Mouse (Mus musculus) lung, postnatal 0 days (tissue): ENCODE results near the gene Cldn7. TPM values are rescaled to one million over a fixed set of nuclear protein-coding genes. Genes with fewer than 3 reads are reported as not detected.
A peak's percentile ranks its signal among the peaks of the same experiment; 100 is the strongest.

Experiments used
- ATAC-seq: fragments of 200-750 bp; cut with Nextera tagmentation; 2 replicates; pipeline ENCODE4 v1.8.0; 2017; ENCODE audit warnings: moderate library complexity
- DNase-seq: peaks from one replicate; pipeline ENCODE4 v3.0.0-alpha.2; 2016; ENCODE audit warnings: low spot score
- H3K27ac ChIP-seq: fragments of 300-500 bp; sonication (generic); 2 replicates; pipeline ENCODE4 v1.5.1; 2014; ENCODE audit warnings: antibody characterized with exemption, mild to moderate bottlenecking, low read length, mixed read lengths
- H3K27me3 ChIP-seq: fragments of 300-500 bp; sonication (generic); replicated peaks from 2 replicates; pipeline ENCODE4 v1.6.1; 2014; ENCODE audit warnings: low read length, mixed read lengths; ENCODE audit not compliant: insufficient read depth
- H3K36me3 ChIP-seq: fragments of 300-500 bp; sonication (generic); 2 replicates; pipeline ENCODE4 v1.6.1; 2014; ENCODE audit warnings: low read length, mixed read lengths; ENCODE audit not compliant: insufficient read depth
- H3K4me1 ChIP-seq: fragments of 300-500 bp; sonication (generic); 2 replicates; pipeline ENCODE4 v1.6.1; 2014; ENCODE audit warnings: antibody characterized with exemption, low read depth, low read length, mixed read lengths; ENCODE audit not compliant: insufficient read depth
- H3K4me2 ChIP-seq: fragments of 300-500 bp; sonication (generic); replicated peaks from 2 replicates; pipeline ENCODE4 v1.6.1; 2014; ENCODE audit warnings: low read depth, mild to moderate bottlenecking, low read length, moderate library complexity, mixed read lengths
- H3K4me3 ChIP-seq: fragments of 300-500 bp; sonication (generic); 2 replicates; pipeline ENCODE4 v1.5.1; 2014; ENCODE audit warnings: low read depth, low read length
- H3K9ac ChIP-seq: fragments of 300-500 bp; sonication (generic); replicated peaks from 2 replicates; pipeline ENCODE4 v1.6.1; 2014; ENCODE audit warnings: low read depth, mild to moderate bottlenecking
- H3K9me3 ChIP-seq: fragments of 300-500 bp; sonication (generic); 2 replicates; pipeline ENCODE4 v1.6.1; 2016; ENCODE audit warnings: low read length, mixed read lengths
- CTCF ChIP-seq: IDR thresholded peaks from 2 replicates; pipeline ENCODE4 v1.5.1; 2016; ENCODE audit warnings: antibody characterized with exemption, mild to moderate bottlenecking
- EP300 ChIP-seq: IDR thresholded peaks from 2 replicates; pipeline ENCODE4 v1.6.1; 2016; ENCODE audit warnings: antibody characterized with exemption, mild to moderate bottlenecking, control low read depth
- WGBS: fragments of 180-500 bp; shearing (Covaris S2); extraction: QIAGEN DNeasy Blood & Tissue Kit; methylation state at CpG from one replicate; pipeline ENCODE4 v1.1.7; 2014; 5-methylcytosine and 5-hydroxymethylcytosine counted together
- polyA plus RNA-seq: library from polyadenylated mRNA; unstranded; fragments of >200 nt; fragmentation: Nextera tagmentation; extraction: Ambion mirVana; gene quantifications from 2 replicates; pipeline ENCODE4 v1.2.1, GENCODE M21; 2015

The Cldn7 gene
- polyA plus RNA-seq, 1 experiment from 2014 or later = 230 TPM

DNA sequence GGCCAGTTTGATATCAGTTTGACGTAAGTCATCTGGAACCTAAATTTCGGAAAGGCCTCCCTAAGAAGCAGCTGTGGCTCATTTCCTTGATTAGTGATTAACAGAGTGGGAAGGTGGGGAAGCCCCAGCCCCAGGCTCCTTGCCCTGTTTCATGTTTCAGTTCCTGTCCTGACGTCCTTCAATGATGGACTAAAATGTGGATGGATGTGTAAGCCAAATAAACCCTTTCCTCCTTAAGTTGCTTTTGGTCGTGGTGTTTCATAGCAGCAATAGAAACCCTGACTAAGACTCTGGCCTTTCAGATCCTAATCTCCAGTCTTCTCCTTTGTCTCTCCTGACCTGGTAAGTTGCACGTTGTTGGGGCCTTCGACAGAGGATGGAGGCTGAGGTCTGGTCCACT is 5.6 kb downstream of the Cldn7 start:
- no peak overlapping the region for H3K27ac ChIP-seq
- no peak for DNase-seq
- WGBS = 72% methylated on average over 6 of the region's 6 CpGs
- ATAC-seq = no peak
- no peaks in the 10 kb centered on the region for H3K4me1 ChIP-seq
- H3K9ac ChIP-seq = no peak overlapping the region
- H3K4me3 ChIP-seq = no peak overlapping the region
- peaks cover 27% of the 10 kb centered on the region for H3K36me3 ChIP-seq
- no peaks in the 10 kb centered on the region for H3K9me3 ChIP-seq
- TF ChIP-seq CTCF (no peak), EP300 (no peak)
- H3K4me2 ChIP-seq = no peak overlapping the region
- H3K27me3 ChIP-seq = peaks cover 9% of the 10 kb centered on the region

GRCm38 (mm10) chr11:69970775-69971174 is 6.2 kb downstream of the Cldn7 start:
- no peak for DNase-seq
- Histone ChIP-seq H3K27ac (no peak overlapping the region), H3K36me3 (peaks cover 29% of the 10 kb centered on the region)

DNA sequence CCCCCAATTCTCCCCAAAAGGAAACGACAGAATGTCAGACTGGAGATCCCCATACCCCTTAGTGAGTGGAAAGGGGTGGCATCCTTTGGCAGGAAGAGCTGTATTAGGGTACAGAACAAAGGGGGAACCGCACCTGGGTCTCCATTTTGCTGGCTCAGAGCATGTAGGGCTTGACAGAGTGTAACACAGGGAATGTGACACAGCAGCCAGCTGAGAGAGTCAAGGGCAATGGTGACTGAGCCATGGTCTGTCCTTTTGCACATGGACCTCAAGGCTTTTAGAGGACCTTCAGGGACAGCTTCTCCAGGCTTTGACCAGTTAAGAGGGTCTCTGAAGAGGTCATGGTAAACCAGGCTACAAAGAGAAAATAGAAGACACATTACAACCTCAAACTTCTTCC is 10.3 kb downstream of the Cldn7 start:
- Histone ChIP-seq H3K27me3 (no peaks in the 10 kb centered on the region), H3K36me3 (peaks cover 28% of the 10 kb centered on the region), H3K9me3 (no peaks in the 10 kb centered on the region), H3K9ac (no peak overlapping the region), H3K27ac (no peak overlapping the region), H3K4me2 (no peak overlapping the region), H3K4me3 (no peak overlapping the region), H3K4me1 (peaks cover 6% of the 10 kb centered on the region; the same call in 1 of the 2 replicates)
- 88% methylated on average over 2 of the region's 2 CpGs for WGBS
- no peak for TF ChIP-seq EP300
- TF ChIP-seq CTCF = no peak
- DNase-seq = no peak
- no peak for ATAC-seq

More at GRCm38 (mm10) chr11:69970775-69971174, 6.2 kb downstream of the Cldn7 start:
- no peak for ATAC-seq
- 77% methylated on average over 3 of the region's 3 CpGs for WGBS
- H3K9ac ChIP-seq = no peak overlapping the region
- H3K9me3 ChIP-seq = no peaks in the 10 kb centered on the region
- TF ChIP-seq CTCF = no peak
- TF ChIP-seq EP300 = no peak
- H3K4me2 ChIP-seq = no peak overlapping the region
- H3K4me3 ChIP-seq = no peak overlapping the region
- 0 out of 2 replicates have a peak, but pooled peaks cover 5% of the 10 kb centered on the region for H3K27me3 ChIP-seq
- H3K4me1 ChIP-seq = no peaks in the 10 kb centered on the region

GRCm38 (mm10) chr11:69976271-69976670 is 11.7 kb downstream of the Cldn7 start:
- H3K27me3 ChIP-seq = no peaks in the 10 kb centered on the region
- TF ChIP-seq EP300 = no peak
- no peak for TF ChIP-seq CTCF
- ATAC-seq (no peak), DNase-seq (no peak)
- H3K27ac ChIP-seq = no peak overlapping the region
- H3K9me3 ChIP-seq = no peaks in the 10 kb centered on the region
- no peak overlapping the region for H3K4me3 ChIP-seq
- peaks cover 23% of the 10 kb centered on the region; the same call in 1 of the 2 replicates for H3K36me3 ChIP-seq
- no peak overlapping the region for H3K4me2 ChIP-seq
- 83% methylated on average over 4 of the region's 4 CpGs for WGBS
- H3K9ac ChIP-seq = no peak overlapping the region
- peaks cover 6% of the 10 kb centered on the region; the same call in 1 of the 2 replicates for H3K4me1 ChIP-seq

- WGBS = 4% methylated on average over 16 of the region's 16 CpGs
- Histone ChIP-seq H3K9me3 (no peaks in the 10 kb centered on the region), H3K27me3 (no peaks in the 10 kb centered on the region), H3K9ac (peak overlapping the region; percentile 90), H3K4me2 (peak overlapping the region; percentile 94), H3K4me3 (peak overlapping the region; percentile 93), H3K27ac (peak overlapping the region; percentile 97), H3K4me1 (peaks cover 22% of the 10 kb centered on the region; the same call in 1 of the 2 replicates), H3K36me3 (peaks cover 17% of the 10 kb centered on the region; the same call in 1 of the 2 replicates)
- ATAC-seq (no peak), DNase-seq (no peak)
- TF ChIP-seq EP300 (no peak; the same call in 1 of the 2 replicates), CTCF (no peak)
These were observed 15.2 kb downstream of the Cldn7 start for GRCm38 (mm10) chr11:69979827-69980195.

DNA sequence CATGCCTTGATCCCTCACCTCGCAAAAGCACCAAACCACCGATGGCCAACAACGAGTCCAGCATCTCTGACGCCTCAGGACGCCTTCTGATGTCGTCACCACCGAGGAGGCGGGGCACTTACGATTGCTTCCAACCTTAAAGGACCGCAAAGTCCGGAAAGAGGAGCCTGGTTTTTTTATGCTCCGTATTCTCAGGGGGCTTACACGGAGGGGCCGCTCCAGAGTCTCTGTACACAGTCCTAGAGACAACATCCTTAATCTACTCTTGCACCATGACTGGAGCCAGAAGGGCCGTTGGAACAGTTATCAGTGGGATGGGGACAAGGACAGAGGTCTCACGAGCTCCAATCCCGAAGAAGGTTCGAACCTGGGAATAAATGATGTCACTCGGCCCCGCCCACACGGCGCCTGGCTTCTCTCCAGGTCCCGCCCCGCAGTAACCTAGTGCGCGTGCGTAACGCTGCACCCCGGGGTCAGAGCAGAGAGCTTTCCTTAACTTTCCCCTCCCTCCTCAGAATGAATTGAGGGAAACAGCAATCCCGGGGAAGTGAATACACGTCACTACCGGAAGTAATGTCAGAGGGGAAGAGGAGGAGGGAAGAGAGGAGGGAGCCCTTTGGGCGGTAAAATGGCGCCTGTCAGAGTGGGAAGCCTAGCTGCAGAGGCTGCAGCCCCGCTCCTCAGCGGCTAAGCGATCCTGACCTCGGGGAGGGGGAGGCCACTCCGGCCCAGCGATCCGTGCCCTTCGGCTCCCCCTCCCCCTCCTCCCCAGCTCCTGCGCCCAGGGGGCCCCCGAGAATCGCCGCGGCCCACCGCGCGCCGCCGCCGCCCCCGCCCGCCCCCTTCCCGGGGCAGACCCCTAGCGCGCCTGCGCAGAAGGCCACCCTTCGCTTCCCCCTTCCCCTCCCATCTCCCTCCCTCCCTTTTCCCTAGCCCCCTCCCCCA is 15.9 kb downstream of the Cldn7 start:
- Histone ChIP-seq H3K4me2 (peak overlapping the region; percentile 94), H3K36me3 (peaks cover 19% of the 10 kb centered on the region; the same call in 1 of the 2 replicates), H3K4me3 (peak overlapping the region; percentile 93), H3K27me3 (no peaks in the 10 kb centered on the region), H3K4me1 (peaks cover 22% of the 10 kb centered on the region; the same call in 1 of the 2 replicates), H3K9me3 (no peaks in the 10 kb centered on the region), H3K27ac (peak overlapping the region; percentile 97), H3K9ac (peak overlapping the region; percentile 90)
- under 1% methylated on average over 35 of the region's 60 CpGs for WGBS
- ATAC-seq (peak; percentile 96), DNase-seq (peak; percentile 100)
- peak; percentile 62 for TF ChIP-seq EP300
- no peak for TF ChIP-seq CTCF
